Mouse (Mus musculus): ENCODE results near the gene 1700028J19Rik. TPM values are rescaled to one million over a fixed set of nuclear protein-coding genes. Genes with fewer than 3 reads are reported as not detected.

1700028J19Rik gene
- polyA plus RNA-seq, 1 experiment = 3.6 TPM

DNA sequence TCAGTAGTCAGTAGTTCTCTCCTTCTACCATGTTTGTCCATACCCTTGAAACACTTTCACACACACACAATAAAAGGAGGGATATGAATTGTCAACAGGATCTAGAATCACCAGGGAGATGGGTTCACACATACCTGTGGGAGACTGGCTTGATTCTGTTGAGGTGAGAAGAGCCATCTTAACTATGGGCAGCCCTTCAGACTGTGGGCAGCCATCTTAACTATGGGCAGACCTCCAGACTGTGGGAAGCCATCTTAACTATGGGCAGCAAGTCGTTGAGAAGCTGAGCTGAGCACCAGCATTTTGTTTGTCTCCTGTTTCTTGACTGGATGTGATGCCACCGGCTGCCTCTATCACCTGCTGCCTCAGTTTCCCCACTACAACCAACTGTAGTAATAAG is 24.8 kb upstream of the 1700028J19Rik start:
- no peak overlapping the region for H3K4me3 ChIP-seq (ENCODE audit: control insufficient read depth, insufficient read depth, low read length)
- H3K27ac ChIP-seq (ENCODE audit: control insufficient read depth, insufficient read depth, low read length) = no peak overlapping the region
- H3K27me3 ChIP-seq (ENCODE audit: control insufficient read depth, insufficient read depth, low read length) = no peaks in the 10 kb centered on the region
- no peaks in the 10 kb centered on the region for H3K36me3 ChIP-seq (ENCODE audit: control insufficient read depth, insufficient read depth, low read length)
- no peaks in the 10 kb centered on the region for H3K4me1 ChIP-seq (replicated peaks; ENCODE audit: control insufficient read depth, insufficient read depth, low read length)
- no peak for TF ChIP-seq POLR2A (IDR thresholded peaks at IDR 0.05; ENCODE audit: control insufficient read depth, extremely low read depth, insufficient read depth, low read length, poor library complexity)
- no peak for TF ChIP-seq CTCF (IDR thresholded peaks at IDR 0.05; ENCODE audit: borderline replicate concordance, control insufficient read depth, extremely low read depth, insufficient read depth, low read length, poor library complexity)
- 79% methylated on average over 2 of the region's 2 CpGs for WGBS
- no peak for DNase-seq

DNA sequence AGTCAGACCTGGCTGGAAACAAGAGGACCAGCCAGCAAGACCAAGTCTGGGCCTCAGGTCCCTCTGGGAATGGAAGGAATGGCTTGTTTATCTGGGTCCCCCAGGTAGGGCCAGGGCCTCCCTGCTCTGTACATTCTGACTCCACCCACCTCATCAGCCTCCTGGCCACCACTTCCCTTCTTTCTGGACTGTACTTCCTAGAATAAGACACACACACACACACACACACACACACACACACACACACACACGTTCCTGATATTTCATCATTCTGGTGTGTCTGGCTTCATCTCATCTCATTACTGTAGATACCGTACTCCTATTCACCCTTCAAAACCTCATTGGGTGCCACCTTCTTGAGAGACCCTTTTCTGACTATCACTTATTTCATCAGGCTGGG is 22.9 kb upstream of the 1700028J19Rik start:
- no peaks in the 10 kb centered on the region for H3K4me1 ChIP-seq (replicated peaks; ENCODE audit: control insufficient read depth, insufficient read depth, low read length)
- WGBS = 53% methylated on average over 2 of the region's 2 CpGs
- H3K36me3 ChIP-seq (ENCODE audit: control insufficient read depth, insufficient read depth, low read length) = no peaks in the 10 kb centered on the region
- TF ChIP-seq CTCF (IDR thresholded peaks at IDR 0.05; ENCODE audit: borderline replicate concordance, control insufficient read depth, extremely low read depth, insufficient read depth, low read length, poor library complexity) = no peak
- no peak for TF ChIP-seq POLR2A (IDR thresholded peaks at IDR 0.05; ENCODE audit: control insufficient read depth, extremely low read depth, insufficient read depth, low read length, poor library complexity)
- no peak for DNase-seq
- no peak overlapping the region for H3K27ac ChIP-seq (ENCODE audit: control insufficient read depth, insufficient read depth, low read length)
- H3K4me3 ChIP-seq (ENCODE audit: control insufficient read depth, insufficient read depth, low read length) = no peak overlapping the region
- H3K27me3 ChIP-seq (ENCODE audit: control insufficient read depth, insufficient read depth, low read length) = no peaks in the 10 kb centered on the region

DNA sequence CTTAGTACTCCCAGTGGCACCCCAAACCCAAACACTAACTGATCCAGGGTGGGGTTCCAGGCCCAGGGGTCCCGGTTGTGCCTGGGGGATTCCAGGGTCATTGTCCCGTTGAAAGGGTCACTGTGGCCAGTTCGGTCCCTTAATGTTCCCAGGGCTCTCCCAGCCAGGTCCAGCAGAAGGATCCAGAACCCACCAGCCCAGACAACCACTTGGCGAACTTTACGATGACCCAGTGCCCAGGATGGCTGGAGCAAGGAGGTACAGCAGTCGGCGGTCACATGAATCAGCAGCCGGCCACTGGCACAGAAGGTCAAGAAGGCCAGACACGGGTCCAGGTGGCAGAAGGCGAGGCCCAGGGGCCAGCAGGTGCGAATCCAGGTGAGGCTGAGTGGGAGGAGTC is 21.6 kb upstream of the 1700028J19Rik start:
- Histone ChIP-seq H3K36me3 (ENCODE audit: control insufficient read depth, insufficient read depth, low read length) (no peaks in the 10 kb centered on the region), H3K27ac (ENCODE audit: control insufficient read depth, insufficient read depth, low read length) (no peak overlapping the region), H3K4me3 (ENCODE audit: control insufficient read depth, insufficient read depth, low read length) (no peak overlapping the region), H3K27me3 (ENCODE audit: control insufficient read depth, insufficient read depth, low read length) (no peaks in the 10 kb centered on the region), H3K4me1 (replicated peaks; ENCODE audit: control insufficient read depth, insufficient read depth, low read length) (peaks cover 3% of the 10 kb centered on the region)
- TF ChIP-seq CTCF (IDR thresholded peaks at IDR 0.05; ENCODE audit: borderline replicate concordance, control insufficient read depth, extremely low read depth, insufficient read depth, low read length, poor library complexity) (no peak), POLR2A (IDR thresholded peaks at IDR 0.05; ENCODE audit: control insufficient read depth, extremely low read depth, insufficient read depth, low read length, poor library complexity) (no peak)
- WGBS = 91% methylated on average over 11 of the region's 11 CpGs
- no peak for DNase-seq

DNA sequence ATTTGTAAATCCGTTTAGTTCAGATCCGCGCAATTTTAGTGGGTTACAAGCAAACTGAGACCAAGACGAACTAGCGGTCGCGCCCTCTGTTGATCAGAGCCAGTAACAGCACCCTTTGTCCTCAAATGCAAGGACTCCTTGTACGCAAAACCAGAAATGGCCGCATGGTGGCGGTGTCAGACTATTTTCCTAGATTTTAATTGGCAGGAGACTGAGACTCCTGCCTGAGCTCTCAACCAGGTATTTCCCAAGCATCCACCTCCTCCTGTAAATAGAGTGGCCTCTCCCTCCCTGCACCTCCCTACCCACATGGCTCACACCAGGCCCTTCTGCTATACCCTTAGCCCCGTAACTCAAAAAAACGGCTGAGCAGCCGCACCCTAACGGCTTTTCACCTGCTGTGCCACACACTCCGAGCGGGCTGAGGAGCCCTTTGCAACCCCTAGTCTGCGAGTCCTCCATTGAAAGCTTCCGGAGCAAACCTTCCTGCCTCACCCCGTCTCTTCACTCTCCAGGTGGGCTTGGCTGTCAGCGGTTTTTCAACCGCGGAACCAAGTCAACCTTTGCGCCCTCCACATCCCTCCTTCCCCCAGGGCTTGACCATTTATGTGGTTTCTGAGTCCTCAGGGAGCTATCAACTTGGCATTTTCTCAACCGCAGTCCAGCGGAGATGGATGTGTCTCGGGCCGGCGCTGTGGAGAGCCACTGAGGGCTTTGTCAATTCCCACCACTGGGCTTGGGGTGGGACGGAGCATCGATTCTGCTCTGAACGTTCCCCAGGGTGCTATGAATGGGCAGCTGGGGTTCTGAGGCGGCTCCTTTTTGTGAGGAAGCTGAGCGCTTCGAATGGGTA is 16.5 kb upstream of the 1700028J19Rik start:
- H3K4me1 ChIP-seq (replicated peaks; ENCODE audit: control insufficient read depth, insufficient read depth, low read length) = peaks cover 6% of the 10 kb centered on the region
- DNase-seq = peak; percentile 94
- H3K36me3 ChIP-seq (ENCODE audit: control insufficient read depth, insufficient read depth, low read length) = no peaks in the 10 kb centered on the region
- no peaks in the 10 kb centered on the region for H3K27me3 ChIP-seq (ENCODE audit: control insufficient read depth, insufficient read depth, low read length)
- no peak overlapping the region for H3K27ac ChIP-seq (ENCODE audit: control insufficient read depth, insufficient read depth, low read length)
- 1% methylated on average over 34 of the region's 34 CpGs for WGBS
- H3K4me3 ChIP-seq (ENCODE audit: control insufficient read depth, insufficient read depth, low read length) = peak overlapping the region; percentile 36
- TF ChIP-seq CTCF (IDR thresholded peaks at IDR 0.05; ENCODE audit: borderline replicate concordance, control insufficient read depth, extremely low read depth, insufficient read depth, low read length, poor library complexity) (peak; percentile 58; the same call in 1 of the 2 replicates), POLR2A (IDR thresholded peaks at IDR 0.05; ENCODE audit: control insufficient read depth, extremely low read depth, insufficient read depth, low read length, poor library complexity) (0 out of 2 replicates have a peak, but pooled peaks have one; percentile 24)

DNA sequence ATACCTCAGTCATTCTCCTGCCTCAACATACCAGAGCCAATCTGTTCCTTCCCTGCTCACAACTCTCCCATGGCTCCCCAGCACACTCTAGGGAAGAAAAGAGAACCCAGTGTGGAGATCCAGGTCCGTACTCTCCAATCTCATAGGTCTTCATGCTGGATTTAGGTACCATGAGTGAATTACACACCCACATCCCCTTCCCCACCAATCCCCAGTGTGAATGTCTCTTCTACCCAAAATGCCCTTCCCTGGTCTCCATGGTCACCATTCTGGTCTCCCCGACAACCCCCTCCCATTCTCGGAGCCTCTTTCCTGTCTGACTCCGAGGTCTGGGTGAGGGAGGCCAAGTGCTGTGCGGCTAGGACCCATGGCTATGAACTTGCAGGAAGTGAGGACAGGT is 14.7 kb upstream of the 1700028J19Rik start, which contains the start of gene Gm15517:
TSS of gene Gm15517 (plus strand) at position 301 of the 400 bp plus-strand sequence.
- TF ChIP-seq POLR2A (IDR thresholded peaks at IDR 0.05; ENCODE audit: control insufficient read depth, extremely low read depth, insufficient read depth, low read length, poor library complexity) = no peak
- no peak for TF ChIP-seq CTCF (IDR thresholded peaks at IDR 0.05; ENCODE audit: borderline replicate concordance, control insufficient read depth, extremely low read depth, insufficient read depth, low read length, poor library complexity)
- Histone ChIP-seq H3K27ac (ENCODE audit: control insufficient read depth, insufficient read depth, low read length) (no peak within 1 kb of the TSS), H3K36me3 (ENCODE audit: control insufficient read depth, insufficient read depth, low read length) (no peaks in the 10 kb centered on the region), H3K4me1 (replicated peaks; ENCODE audit: control insufficient read depth, insufficient read depth, low read length) (peaks cover 6% of the 10 kb centered on the region), H3K27me3 (ENCODE audit: control insufficient read depth, insufficient read depth, low read length) (no peaks in the 10 kb centered on the region), H3K4me3 (ENCODE audit: control insufficient read depth, insufficient read depth, low read length) (no peak within 1 kb of the TSS)
- 44% methylated on average over 5 of the region's 5 CpGs for WGBS
- DNase-seq = no peak

DNA sequence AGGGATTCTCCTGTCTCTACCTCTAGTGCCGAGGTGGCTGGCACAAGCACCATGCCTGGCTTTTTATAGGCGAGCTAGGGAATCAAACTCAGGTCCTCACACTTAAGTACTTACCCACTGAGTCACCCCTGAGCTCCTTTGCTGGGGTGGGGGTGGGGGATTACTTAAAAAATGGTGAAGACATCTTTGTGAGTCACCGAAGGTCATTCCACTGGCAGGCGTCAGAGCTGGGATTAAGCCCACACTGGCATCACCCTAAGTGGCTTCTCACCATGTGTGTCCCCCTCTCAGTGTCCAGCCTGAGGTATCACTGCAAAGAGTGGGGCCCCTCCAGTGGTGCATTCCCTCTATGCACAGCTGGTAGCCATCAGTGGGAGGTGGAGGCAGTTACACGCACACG is 13.9 kb upstream of the 1700028J19Rik start:
- DNase-seq = no peak
- H3K36me3 ChIP-seq (ENCODE audit: control insufficient read depth, insufficient read depth, low read length) = no peaks in the 10 kb centered on the region
- TF ChIP-seq CTCF (IDR thresholded peaks at IDR 0.05; ENCODE audit: borderline replicate concordance, control insufficient read depth, extremely low read depth, insufficient read depth, low read length, poor library complexity) (no peak), POLR2A (IDR thresholded peaks at IDR 0.05; ENCODE audit: control insufficient read depth, extremely low read depth, insufficient read depth, low read length, poor library complexity) (no peak)
- no peaks in the 10 kb centered on the region for H3K27me3 ChIP-seq (ENCODE audit: control insufficient read depth, insufficient read depth, low read length)
- peaks cover 6% of the 10 kb centered on the region for H3K4me1 ChIP-seq (replicated peaks; ENCODE audit: control insufficient read depth, insufficient read depth, low read length)
- no peak overlapping the region for H3K27ac ChIP-seq (ENCODE audit: control insufficient read depth, insufficient read depth, low read length)
- no peak overlapping the region for H3K4me3 ChIP-seq (ENCODE audit: control insufficient read depth, insufficient read depth, low read length)
- WGBS = 89% methylated on average over 6 of the region's 6 CpGs
